Mouse (Mus musculus): ENCODE data around the gene Asic1.
"Not testable (repeated sequence)": the region's sequence is repeated elsewhere in the genome, so short reads cannot be mapped to it uniquely, and the experiment has no call there.

The Asic1 gene

DNA sequence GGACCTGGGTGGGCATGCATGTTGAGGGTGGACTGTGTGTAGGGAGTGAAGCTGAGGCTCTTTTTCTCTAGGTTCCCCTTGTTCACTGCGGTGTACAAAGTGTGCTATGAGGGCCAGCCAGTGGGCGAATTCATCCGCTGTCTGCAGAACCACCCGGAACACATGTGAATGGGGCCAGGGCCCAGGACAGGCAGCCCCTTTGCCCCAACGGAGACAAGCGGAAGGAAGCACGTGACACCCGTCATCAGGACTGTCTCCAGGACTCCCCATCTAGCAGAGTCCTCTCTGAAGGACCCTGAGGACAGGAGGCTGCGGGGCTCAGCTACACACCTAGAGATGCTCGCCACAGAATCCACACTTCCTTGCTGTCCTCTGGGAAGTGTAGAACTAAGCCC is 52.9 kb downstream of the Asic1 start:
- DNase-seq, result no peak

DNA sequence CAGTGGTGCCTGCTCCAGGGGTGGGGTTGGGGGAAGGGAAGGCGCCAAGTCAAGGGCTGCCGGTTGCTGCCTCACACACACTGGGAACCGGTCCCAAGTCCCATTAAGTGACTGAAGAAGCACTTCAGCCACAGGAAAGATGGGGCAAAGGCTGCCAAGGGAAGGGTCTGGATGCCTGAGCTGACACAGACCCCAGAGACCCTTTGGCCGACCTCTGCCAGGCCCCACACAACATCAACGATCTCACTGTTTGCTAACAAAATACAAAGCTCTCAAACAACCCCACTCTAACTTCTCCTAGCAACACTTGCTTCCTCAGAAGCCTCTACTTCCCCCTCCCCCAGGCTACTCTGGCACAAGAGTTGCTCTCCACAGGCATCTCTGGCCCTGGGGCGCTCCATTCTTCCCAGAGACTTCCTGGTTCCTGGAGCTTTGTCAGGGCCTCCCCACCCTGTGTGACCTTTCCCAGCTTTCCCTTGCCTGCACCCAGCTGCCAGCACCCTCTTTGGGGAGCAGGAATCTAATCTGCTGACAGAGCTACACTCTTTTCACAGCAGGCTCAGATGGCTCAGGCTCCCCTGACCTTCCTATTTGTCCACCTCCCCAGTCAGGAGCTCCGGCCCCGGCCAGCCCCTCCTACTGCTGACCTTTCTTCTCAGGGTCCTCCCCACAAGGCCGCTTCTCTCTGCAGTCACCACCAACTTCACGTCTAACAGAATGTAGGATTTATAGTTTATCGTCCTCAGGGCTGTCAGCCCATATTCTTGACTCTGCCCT is 53.5 kb downstream of the Asic1 start:
- DNase-seq, result no peak

DNA sequence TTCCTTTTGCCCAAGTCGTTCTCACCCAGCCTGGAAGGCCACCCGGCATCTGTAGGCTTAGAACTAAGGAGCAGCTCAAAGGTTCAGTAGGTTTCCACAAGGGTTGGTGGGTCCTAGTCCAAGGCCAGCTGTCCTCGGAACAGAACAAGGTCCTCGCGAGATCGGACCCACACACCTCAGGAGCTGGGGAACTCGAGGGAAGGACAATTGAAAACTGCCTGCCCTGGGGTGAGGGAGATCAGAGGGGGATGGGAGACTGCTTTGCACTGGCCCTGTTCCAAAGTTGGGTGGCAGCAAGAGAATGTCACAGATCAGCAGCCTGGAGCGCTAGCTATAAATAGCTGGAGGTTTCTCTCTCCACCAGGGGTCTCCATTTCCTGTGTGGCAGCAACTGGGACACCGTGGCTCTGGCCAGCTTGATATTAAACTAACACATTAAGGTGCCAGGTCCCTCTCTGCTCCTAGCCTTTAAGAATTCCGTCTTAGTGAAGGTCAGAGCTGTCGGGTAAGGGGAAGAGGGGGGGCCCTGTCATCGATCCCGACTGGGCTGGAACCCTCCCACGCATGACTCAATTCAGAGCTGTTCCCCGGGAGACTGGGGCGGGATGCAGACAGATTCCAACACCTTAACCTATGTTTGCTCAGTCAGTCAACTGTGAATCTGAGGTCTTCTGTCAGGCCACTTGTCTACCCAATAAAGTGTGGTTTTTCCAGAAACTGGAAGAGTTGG is 54.3 kb downstream of the Asic1 start:
- peak; percentile 59 for DNase-seq

DNA sequence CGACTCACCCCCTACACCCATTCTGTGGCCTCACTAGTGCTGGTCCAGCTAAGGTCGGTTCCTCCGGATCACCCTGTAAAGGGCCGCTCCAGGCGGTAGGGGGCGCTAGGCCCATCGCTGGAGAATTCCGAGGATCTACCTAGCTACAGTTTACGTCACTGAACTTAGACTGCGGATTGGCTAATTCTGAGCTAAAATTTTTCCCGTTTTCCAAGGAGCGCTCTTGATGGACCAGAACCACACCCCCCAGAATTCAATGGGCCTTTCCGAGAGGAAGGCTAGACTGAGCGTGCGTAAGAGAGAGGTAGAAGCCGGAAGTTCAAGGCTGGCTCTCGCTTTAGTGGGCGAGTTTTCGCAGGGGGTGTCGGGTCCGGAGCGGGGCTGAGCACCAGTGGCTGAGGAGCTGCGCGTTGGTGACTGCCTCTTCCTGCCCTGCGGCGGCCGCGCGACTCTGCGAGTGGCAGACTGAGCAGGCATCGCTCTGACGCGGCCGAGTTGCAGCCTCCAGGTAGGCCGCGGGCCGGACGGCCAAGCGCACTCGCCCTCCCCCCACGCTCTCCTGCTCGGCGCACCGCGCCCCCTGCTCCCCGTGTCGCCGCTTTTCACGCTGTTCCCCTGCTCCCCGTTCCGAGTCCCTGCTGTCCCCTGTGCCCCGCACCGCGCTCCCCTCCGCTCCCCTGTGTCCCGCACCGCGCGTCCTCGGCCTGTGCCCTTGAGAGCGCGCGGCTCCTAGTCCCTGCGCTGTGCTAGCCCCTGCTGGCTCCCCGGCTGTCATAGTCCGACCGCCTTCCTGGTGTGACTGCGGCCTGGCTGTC is 55.4 kb downstream of the Asic1 start, which contains the start of gene Cox14:
Gene Cox14, plus strand, starts transcription at position 278 of the 815 bp plus-strand sequence.
- DNase-seq, result peak; percentile 92

DNA sequence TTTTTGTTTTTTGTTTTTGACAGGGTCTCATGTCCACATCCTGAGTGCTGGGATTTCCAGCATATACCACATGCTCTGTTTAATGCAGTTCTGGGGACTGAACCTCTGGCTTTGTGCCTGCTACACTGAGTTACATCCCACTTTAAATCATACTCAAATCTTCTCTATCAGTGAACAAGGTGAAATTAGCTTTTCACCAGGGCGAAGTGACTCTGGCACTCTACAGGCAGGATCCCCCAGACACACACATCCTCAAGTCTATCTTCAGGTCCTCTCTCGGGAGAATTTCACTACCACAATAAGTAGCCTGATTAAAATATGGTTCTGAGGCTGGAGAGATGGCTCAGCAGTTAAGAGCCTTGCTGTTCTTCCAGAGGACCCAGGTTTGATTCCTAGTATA is 56.4 kb downstream of the Asic1 start:
- no peak for DNase-seq

DNA sequence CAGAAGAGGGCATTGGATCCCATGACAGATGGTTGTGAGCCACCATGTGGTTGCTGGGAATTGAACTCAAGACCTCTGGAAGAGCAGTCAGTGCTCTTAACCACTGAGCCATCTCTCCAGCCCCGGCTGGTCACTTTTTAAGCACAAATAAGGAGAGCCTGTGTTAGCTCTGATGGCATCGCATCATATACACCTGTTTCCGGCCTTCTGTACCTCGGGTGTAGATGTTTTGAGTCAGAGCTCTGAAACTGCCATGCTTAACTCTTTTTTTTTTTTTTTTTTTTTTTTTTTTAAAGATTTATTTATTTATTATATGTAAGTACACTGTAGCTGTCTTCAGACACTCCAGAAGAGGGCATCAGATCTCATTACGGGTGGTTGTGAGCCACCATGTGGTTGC is 56.9 kb downstream of the Asic1 start:
- DNase-seq, result not testable (repeated sequence)

DNA sequence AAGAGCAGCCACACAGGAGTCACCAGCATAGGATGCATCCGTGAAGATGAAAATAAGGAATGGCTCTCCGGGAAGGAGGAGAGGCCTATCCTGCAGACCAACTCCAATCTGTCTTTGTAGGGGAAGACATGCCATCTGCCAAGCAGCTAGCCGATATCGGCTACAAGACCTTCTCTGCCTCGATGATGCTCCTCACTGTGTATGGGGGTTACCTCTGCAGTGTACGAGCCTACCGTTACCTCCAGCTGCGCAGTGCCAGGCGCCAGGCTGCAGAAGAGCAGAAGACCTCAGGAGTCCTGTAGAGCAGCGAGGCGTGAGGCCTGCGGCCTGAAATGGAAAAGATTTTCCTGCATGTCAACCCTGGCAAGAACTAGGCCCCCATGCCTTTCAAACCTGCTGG is 57.4 kb downstream of the Asic1 start:
- DNase-seq, result no peak

DNA sequence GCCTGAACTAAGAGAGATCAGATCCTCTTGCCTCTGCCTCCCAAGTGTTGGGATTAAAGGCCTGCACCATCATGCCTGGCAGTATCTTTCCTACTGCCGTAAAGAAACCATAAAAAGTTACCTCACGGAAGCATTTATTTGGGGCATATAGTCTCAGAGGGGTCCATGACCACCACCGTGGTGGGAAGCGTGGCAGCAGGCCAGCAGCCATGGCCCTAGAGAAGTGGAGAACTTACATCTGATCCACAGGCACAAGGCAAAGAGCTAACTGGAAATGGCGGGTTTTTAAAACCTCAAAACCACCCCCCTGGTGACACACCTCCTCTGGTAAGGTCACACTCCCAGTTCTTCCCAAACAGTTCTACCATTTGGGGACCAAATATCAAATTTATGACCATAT is 58.0 kb downstream of the Asic1 start:
- DNase-seq, result no peak

DNA sequence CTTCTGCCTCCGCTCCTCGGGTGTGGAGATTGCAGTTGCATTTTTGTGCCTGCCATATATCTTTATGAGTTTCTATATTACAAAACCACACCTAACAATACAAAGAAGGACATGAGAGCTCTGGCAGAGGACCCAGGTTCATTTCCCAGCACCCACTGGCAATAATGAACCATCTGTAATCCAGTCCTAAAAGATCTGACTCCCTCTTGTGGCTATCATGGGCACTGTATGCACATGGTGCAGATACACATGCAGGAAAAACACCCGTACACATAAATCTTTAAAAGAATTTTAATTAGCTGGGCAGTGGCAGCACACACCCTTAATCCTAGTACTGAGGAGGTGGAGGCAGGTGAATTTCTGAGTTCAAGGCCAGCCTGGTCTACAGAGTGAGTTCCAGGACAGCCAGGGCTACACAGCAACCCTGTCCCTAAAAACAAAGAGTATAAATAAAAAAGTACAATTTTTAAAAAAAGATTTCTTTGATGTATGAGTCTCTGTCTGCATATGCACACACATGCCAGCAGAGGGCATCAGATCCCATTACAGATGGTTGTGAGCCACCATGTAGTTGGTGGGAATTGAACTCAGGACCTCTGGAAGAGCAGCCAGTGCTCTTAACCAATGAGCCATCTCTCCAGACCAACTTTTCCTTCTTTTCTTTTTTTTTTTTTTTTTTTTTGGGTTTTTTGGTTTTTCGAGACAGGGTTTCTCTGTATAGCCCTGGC is 59.1 kb downstream of the Asic1 start:
- DNase-seq, result no peak

DNA sequence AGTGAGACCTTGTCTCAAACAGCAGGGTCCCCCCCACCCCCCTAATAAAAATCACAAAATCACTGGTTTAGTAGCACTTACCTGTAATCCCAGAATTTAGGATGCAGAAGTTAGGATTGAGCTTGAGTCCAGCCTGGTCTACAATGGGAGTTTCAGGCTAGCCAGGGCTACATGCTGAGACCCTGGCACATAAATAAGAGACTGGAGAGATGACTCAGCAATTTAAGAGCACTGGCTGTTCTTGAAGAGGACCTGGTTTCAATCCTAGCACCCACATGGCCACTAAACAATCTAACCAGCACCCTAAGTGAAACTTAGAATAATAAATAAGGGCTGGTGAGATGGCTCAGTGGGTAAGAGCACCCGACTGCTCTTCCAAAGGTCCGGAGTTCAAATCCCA is 61.0 kb downstream of the Asic1 start:
- no peak for DNase-seq

DNA sequence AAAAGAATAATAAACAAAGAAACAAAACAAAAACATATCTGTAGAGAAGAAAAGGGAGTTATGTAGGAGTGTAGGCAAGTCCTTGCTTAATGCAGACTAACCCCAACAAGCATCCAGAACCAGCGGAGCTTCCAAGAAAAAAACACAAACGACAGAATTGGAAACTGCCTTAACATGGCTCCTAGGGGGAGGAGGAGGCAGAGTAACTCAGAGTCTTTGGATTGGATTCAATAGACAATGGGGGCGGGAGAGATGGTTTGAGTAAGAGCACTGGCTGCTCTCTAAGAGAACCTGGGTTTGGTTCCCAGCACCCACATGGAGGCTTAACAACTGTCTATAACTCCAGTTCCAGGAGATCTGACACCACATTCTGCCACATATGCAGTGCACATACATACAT is 61.5 kb downstream of the Asic1 start:
- DNase-seq, result no peak

DNA sequence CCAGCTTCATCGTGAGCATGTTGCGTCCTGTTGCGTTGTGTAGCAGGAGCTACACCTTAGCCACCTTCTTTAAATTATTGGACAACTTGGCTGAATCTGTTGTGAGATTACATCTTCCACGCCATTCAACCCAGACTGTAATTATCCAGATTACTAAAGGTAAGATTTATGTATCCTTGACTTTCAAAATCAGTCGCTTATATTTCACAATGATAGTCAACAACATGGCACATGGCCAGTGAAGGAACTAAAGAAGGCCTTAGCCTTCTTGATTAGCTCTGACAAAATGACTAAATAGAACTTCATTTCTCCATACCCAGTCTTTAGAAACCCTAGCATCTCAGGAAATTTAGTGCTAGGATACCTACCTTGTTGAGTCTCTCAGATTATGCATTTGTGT is 63.0 kb downstream of the Asic1 start:
- no peak for DNase-seq

DNA sequence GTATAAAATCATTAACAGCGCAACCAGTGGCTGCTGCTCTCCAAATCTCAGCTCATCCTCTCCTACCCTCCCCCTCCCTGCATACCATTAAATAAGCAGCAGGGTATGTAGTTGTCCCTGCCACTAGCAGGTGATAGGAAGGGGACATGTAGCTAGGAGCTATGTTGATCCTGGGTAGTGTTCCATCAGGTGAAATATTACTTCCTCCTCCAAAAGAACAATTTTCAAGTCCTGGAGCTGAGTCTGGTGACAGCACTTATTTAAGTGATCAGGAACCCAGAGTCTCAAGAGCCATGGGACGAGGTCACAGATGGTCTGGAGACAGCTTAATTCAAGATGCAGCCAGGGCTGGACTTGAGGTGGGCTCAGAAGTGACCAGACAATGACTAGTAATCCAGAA is 65.5 kb downstream of the Asic1 start:
- peak; percentile 100 for DNase-seq

DNA sequence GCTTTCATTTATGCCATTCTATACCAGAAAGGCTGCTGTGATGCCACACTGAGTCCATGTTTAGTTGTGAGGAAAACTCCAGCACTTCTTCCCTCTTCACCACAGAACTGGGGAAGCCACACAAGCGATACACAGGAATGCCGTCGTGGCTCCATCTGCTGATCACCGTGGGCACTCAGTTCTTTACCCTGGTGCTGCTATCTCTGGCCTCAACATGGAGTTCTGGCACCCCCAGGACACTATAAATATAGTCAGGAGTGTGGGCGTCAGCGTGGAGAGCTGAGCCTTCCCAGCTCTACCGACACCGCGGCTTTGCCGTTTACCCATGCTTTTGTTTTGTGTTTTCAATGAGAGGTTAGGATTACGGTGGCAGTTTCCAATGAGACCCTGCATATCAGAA is 66.5 kb downstream of the Asic1 start:
- DNase-seq, result no peak

DNA sequence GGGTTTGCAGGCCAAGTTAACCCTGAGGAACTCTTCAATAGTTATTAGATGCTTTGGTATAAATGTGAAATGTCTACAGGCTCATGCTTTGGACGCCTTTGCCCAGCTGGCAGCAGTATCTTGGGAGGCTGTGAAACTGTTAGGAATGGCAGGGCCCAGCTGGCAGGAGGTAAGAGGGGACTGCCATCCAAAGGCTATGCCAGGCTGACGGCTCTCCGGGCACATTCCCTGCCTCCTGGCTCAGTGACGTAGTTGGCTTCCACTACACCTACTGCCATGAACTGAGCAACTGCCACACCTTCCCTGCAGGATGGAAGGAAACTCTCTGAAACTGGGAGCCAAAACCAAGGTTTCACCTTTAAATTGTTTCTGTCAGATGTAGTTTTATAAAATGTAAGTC is 70.1 kb downstream of the Asic1 start:
- DNase-seq, result no peak

Measured in thymus, postnatal 25 days (tissue).